Mouse (Mus musculus) intestine, embryonic 14.5 days (tissue): Measurements from ENCODE around the gene Gna12. TPM values are rescaled to one million over a fixed set of nuclear protein-coding genes. Genes with fewer than 3 reads are reported as not detected.

ENCODE experiments used
- ATAC-seq: fragments of 200-750 bp; cut with Nextera tagmentation; replicated peaks from 2 replicates; pipeline ENCODE4 v1.8.0; 2017; ENCODE audit warnings: low read depth, moderate number of reproducible peaks, moderate TSS enrichment, moderate library complexity; ENCODE audit not compliant: low FRiP score, low TSS enrichment
- DNase-seq: peaks from one replicate; pipeline ENCODE4 v3.0.0-alpha.2; 2018; ENCODE audit warnings: low spot score
- H3K27ac ChIP-seq: fragments of 300-500 bp; sonication (generic); 2 replicates; pipeline ENCODE4 v1.5.1; 2014; ENCODE audit warnings: low read depth, mild to moderate bottlenecking, control low read depth
- H3K27me3 ChIP-seq: fragments of 300-500 bp; sonication (generic); replicated peaks from 2 replicates; pipeline ENCODE4 v1.6.1; 2014; ENCODE audit warnings: low read length, control low read depth; ENCODE audit not compliant: control insufficient read depth, insufficient read depth
- H3K36me3 ChIP-seq: fragments of 300-500 bp; sonication (generic); 2 replicates; pipeline ENCODE4 v1.6.1; 2014; ENCODE audit warnings: low read length, control low read depth; ENCODE audit not compliant: control insufficient read depth, insufficient read depth
- H3K4me1 ChIP-seq: fragments of 300-500 bp; sonication (generic); replicated peaks from 2 replicates; pipeline ENCODE4 v1.6.1; 2014; ENCODE audit warnings: low read length, control low read depth, mixed read lengths; ENCODE audit not compliant: control insufficient read depth, insufficient read depth
- H3K4me2 ChIP-seq: fragments of 300-500 bp; sonication (generic); 2 replicates; pipeline ENCODE4 v1.6.1; 2014; ENCODE audit warnings: low read length
- H3K4me3 ChIP-seq: fragments of 300-500 bp; sonication (generic); 2 replicates; pipeline ENCODE4 v1.5.1; 2014; ENCODE audit warnings: low read depth, low read length, control low read depth, mixed read lengths
- H3K9ac ChIP-seq: fragments of 300-500 bp; sonication (generic); 2 replicates; pipeline ENCODE4 v1.6.1; 2014; ENCODE audit warnings: mild to moderate bottlenecking, low read length
- H3K9me3 ChIP-seq: fragments of 300-500 bp; sonication (generic); 2 replicates; pipeline ENCODE4 v1.6.1; 2016; ENCODE audit warnings: low read length, control low read depth; ENCODE audit not compliant: control insufficient read depth
- WGBS: fragments of 180-500 bp; shearing (Covaris S2); extraction: QIAGEN DNeasy Blood & Tissue Kit; methylation state at CpG from one replicate; pipeline ENCODE4 v1.1.7; 2014; 5-methylcytosine and 5-hydroxymethylcytosine counted together
- polyA plus RNA-seq: library from polyadenylated mRNA; unstranded; fragments of >200 nt; fragmentation: Nextera tagmentation; extraction: Ambion mirVana; gene quantifications from 2 replicates; pipeline ENCODE4 v1.2.1, GENCODE M21; 2014

Gene Gna12
- polyA plus RNA-seq = 15.7 and 17.7 TPM in 2 replicates

GRCm38 (mm10) chr5:140830314-140831063, at the start of gene Gna12:
Gene Gna12 (minus strand): TSS chr5:140830431.
- DNase-seq (peak; percentile 96), ATAC-seq (peak; percentile 98)
- WGBS = under 1% methylated on average over 49 of the region's 49 CpGs
- H3K4me3 ChIP-seq = peak within 1 kb of the TSS; percentile 85
- H3K9me3 ChIP-seq = no peaks in the 10 kb centered on the region
- peak within 1 kb of the TSS; percentile 43; the same call in 1 of the 2 replicates for H3K27ac ChIP-seq
- H3K4me2 ChIP-seq = peak within 1 kb of the TSS; percentile 87
- no peaks in the 10 kb centered on the region for H3K27me3 ChIP-seq
- peaks cover 27% of the 10 kb centered on the region for H3K4me1 ChIP-seq
- H3K9ac ChIP-seq = peak within 1 kb of the TSS; percentile 83
- H3K36me3 ChIP-seq = no peaks in the 10 kb centered on the region

GRCm38 (mm10) chr5:140878644-140879043, 48.4 kb upstream of the Gna12 start:
- Histone ChIP-seq H3K4me3 (no peak overlapping the region), H3K27ac (no peak overlapping the region), H3K4me1 (peaks cover 2% of the 10 kb centered on the region; the same call in 1 of the 2 replicates), H3K9ac (no peak overlapping the region), H3K9me3 (no peaks in the 10 kb centered on the region), H3K27me3 (no peaks in the 10 kb centered on the region), H3K4me2 (no peak overlapping the region), H3K36me3 (no peaks in the 10 kb centered on the region)
- DNase-seq = no peak
- 72% methylated on average over 6 of the region's 6 CpGs for WGBS
- ATAC-seq = no peak

- WGBS = 65% methylated on average over 6 of the region's 6 CpGs
- Histone ChIP-seq H3K4me3 (0 out of 2 replicates have a peak overlapping the region, but pooled peaks have one; percentile 4), H3K4me1 (peaks cover 33% of the 10 kb centered on the region), H3K27ac (peak overlapping the region; percentile 84), H3K36me3 (no peaks in the 10 kb centered on the region), H3K27me3 (no peaks in the 10 kb centered on the region), H3K9ac (no peak overlapping the region), H3K9me3 (no peaks in the 10 kb centered on the region), H3K4me2 (peak overlapping the region; percentile 33)
- no peak for ATAC-seq
- DNase-seq = no peak
These were observed 43.6 kb upstream of the Gna12 start for GRCm38 (mm10) chr5:140873736-140874307.

- peak; percentile 78 for DNase-seq
- Histone ChIP-seq H3K9me3 (no peaks in the 10 kb centered on the region), H3K27ac (peak overlapping the region; percentile 84), H3K27me3 (no peaks in the 10 kb centered on the region), H3K4me1 (peaks cover 33% of the 10 kb centered on the region), H3K4me3 (0 out of 2 replicates have a peak overlapping the region, but pooled peaks have one; percentile 4), H3K36me3 (no peaks in the 10 kb centered on the region), H3K9ac (no peak overlapping the region), H3K4me2 (peak overlapping the region; percentile 33)
- 8% methylated on average over 18 of the region's 18 CpGs for WGBS
- ATAC-seq = peak; percentile 83
These were observed 42.9 kb upstream of the Gna12 start for GRCm38 (mm10) chr5:140873039-140873551.

GRCm38 (mm10) chr5:140872532-140873038, 42.4 kb upstream of the Gna12 start:
- Histone ChIP-seq H3K27ac (peak overlapping the region; percentile 84), H3K4me2 (peak overlapping the region; percentile 33), H3K4me1 (peaks cover 33% of the 10 kb centered on the region), H3K36me3 (no peaks in the 10 kb centered on the region), H3K9me3 (no peaks in the 10 kb centered on the region), H3K27me3 (no peaks in the 10 kb centered on the region), H3K4me3 (no peak overlapping the region), H3K9ac (no peak overlapping the region)
- 16% methylated on average over 11 of the region's 11 CpGs for WGBS
- ATAC-seq (peak; percentile 63), DNase-seq (peak; percentile 72)

- H3K9me3 ChIP-seq = no peaks in the 10 kb centered on the region
- H3K4me3 ChIP-seq = no peak overlapping the region
- no peaks in the 10 kb centered on the region for H3K36me3 ChIP-seq
- WGBS = 56% methylated on average over 6 of the region's 6 CpGs
- DNase-seq (no peak), ATAC-seq (no peak)
- H3K9ac ChIP-seq = no peak overlapping the region
- no peaks in the 10 kb centered on the region for H3K27me3 ChIP-seq
- H3K4me2 ChIP-seq = no peak overlapping the region
- H3K27ac ChIP-seq = no peak overlapping the region
- H3K4me1 ChIP-seq = peaks cover 33% of the 10 kb centered on the region
These were observed 41.0 kb upstream of the Gna12 start for GRCm38 (mm10) chr5:140871241-140871640.

- Histone ChIP-seq H3K4me1 (peaks cover 33% of the 10 kb centered on the region), H3K4me2 (no peak overlapping the region), H3K36me3 (no peaks in the 10 kb centered on the region), H3K4me3 (no peak overlapping the region), H3K27ac (no peak overlapping the region), H3K9me3 (no peaks in the 10 kb centered on the region), H3K9ac (no peak overlapping the region), H3K27me3 (no peaks in the 10 kb centered on the region)
- WGBS = 57% methylated on average over 2 of the region's 2 CpGs
- DNase-seq (no peak), ATAC-seq (no peak)
These were observed 38.8 kb upstream of the Gna12 start for GRCm38 (mm10) chr5:140869034-140869433.

- Histone ChIP-seq H3K27ac (no peak overlapping the region), H3K36me3 (no peaks in the 10 kb centered on the region), H3K4me2 (no peak overlapping the region), H3K4me3 (no peak overlapping the region), H3K9me3 (no peaks in the 10 kb centered on the region), H3K27me3 (no peaks in the 10 kb centered on the region), H3K4me1 (no peaks in the 10 kb centered on the region; the same call in 1 of the 2 replicates), H3K9ac (no peak overlapping the region)
- DNase-seq (no peak), ATAC-seq (no peak)
- 84% methylated on average over 5 of the region's 5 CpGs for WGBS
These were observed 29.5 kb upstream of the Gna12 start for GRCm38 (mm10) chr5:140859730-140860129.
